Mouse (Mus musculus): Measurements from ENCODE around the gene Ddah1.

Gene Ddah1

DNA sequence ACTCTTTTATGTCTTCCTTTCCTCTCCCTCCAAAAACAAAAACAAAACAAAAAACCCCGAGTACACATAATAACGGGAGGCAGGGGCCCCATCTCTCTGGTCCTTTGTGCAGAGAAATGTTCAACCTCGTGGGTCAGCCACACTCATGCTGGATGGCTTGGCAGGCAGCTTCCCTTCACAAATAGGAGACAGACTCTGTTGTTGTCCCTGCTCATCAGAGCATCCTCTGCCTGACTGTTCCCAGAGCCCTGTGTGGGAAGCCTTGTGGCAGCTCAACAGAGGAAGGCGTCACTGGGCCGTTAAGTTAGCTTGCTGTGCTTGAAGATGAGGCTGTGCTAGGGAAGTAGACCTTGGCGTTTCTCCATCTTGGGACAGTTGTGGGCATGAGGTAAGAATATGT is 58.8 kb downstream of the Ddah1 start:
- peak; percentile 21 for DNase-seq (ENCODE audit: low read depth, low spot score)

- no peak for DNase-seq (ENCODE audit: low read depth, low spot score)
These were observed 62.0 kb downstream of the Ddah1 start for GRCm38 (mm10) chr3:145820439-145820838.

DNA sequence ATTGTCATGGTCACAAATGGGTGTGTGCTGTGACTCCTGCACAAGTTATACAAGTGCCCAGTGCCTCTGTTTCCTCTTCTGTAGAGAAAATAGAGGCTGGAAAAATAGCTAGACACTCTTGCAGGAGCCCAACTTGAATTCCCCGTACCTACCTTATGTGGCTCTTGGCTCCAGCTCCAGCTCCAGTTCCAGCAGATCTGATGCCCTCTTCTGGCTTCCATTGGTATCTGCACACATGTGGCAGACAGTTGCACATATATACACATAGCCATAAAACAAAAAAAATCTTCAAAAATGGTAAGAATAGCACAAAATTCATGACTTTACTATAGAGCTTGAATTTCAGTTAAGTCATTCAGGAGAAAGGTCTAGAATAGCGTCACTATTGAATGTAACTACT is 62.5 kb downstream of the Ddah1 start:
- peak; percentile 70 for DNase-seq (ENCODE audit: low read depth, low spot score)

DNA sequence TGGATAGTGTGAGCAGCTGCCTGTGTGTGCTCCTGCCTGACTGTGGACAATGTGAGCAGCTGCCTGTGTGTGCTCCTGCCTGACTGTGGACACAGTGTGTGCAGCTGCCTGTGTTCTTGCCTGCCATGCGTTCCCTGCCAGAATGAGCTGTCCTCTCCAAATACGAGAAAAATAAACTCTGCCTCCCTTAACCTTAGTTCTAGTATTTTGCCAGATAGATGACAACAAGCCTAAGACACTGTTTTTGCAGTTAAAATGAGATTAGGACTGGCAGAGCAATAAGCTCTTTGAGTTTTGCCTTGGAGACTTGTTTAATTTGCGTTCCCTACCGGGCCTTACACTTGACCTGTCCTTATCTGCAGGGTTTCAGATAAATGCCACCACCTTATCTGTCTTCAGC is 63.7 kb downstream of the Ddah1 start:
- DNase-seq (ENCODE audit: low read depth, low spot score) = no peak

DNA sequence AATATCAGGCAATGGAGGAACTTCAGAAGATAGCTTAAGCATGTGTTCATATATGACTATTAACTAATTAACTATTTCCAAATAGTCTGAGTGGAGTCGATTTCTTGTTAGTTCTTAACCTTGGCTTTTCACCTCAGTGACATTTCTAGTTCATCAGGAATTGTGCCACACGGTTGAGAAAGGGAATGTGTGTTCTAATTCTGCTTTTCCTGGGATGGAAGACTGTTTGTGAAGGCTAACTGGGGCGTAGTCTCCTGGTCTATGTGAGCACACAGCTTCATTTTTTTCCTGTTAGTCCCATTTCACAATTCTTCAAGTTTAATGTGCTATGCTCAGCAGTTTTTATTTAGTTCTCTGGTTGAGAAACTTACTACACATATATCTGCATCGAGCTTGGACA is 65.2 kb downstream of the Ddah1 start:
- DNase-seq (ENCODE audit: low read depth, low spot score) = no peak

DNA sequence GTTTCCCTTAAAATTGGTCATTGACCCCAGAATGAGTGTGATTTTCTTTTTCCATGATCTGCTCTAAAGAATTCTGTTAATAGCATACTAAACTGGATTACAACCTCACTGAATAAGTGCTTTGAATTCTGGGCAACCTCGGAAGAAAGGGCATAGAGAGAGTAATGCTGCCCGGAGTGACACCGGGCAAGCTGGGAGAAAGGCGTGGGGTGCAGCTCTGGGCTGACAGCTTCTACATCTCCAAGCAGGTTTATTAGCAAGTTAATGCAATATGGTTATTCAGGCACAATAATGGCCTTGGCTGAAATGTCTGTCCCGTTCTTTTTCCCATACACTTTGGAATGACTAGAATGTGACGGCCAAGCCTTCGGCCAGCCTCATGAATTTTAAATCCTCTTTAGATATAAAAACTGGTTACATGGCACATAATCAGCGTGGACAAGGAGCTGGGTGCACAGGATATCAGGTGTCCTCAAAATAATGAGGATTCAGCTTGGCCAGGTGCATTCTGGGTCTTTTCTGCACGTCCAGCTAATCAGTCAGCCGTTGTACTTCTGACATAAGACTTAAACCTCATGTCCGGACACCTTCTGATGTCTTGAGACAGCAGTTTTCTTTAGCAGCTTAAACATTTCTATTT is 67.1 kb downstream of the Ddah1 start:
- no peak for DNase-seq (ENCODE audit: low read depth, low spot score)

DNA sequence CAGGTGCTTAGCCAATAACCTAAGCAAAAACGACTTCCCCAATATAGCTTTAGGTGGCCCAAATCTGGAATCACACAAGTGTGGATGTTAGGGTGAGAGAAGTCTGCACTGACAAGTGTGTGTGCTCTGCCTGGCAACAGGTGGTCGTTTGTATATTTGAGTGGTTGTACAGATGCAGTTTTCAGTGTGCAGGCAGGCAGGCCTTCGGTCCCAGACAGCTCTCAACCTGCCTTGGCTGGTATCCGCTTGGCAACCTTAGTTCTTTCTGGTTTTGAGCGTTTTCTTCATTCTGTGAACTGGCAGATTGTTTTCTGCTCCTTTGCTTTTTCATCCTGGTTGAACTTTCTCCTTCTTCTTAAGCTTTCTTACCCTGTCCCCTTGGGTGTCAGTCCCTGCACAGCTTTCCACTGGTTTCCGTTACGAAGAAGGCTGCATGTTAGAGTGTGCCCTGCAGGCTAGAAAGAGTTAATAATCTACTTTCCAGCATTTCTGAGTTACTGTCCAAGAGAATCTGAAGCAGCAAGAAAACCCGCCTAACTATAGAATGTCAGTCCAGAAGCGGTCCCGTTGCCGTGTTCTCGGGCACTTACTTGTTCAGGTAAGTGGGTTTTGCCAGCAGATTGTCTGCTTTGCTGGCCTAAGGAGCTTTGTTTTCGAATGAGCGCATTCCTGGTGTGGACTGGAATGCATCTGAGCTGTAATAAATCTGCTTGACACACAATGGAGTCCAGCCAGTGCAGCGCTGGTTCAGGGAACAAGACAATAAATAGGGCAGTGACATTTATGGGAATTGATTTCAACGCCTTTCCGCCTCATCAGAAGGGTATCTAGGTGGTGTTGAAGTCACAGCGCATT is 68.9 kb downstream of the Ddah1 start:
- peak; percentile 18 for DNase-seq (ENCODE audit: low read depth, low spot score)

GRCm38 (mm10) chr3:145828906-145829305 is 70.4 kb downstream of the Ddah1 start:
- DNase-seq (ENCODE audit: low read depth, low spot score) = no peak

GRCm38 (mm10) chr3:145833948-145834538 is 75.6 kb downstream of the Ddah1 start:
- no peak for DNase-seq (ENCODE audit: low read depth, low spot score)

- DNase-seq (ENCODE audit: low read depth, low spot score) = no peak
These were observed 79.8 kb downstream of the Ddah1 start for GRCm38 (mm10) chr3:145838281-145838680.

GRCm38 (mm10) chr3:145841961-145842710 is 83.7 kb downstream of the Ddah1 start:
- no peak for DNase-seq (ENCODE audit: low read depth, low spot score)

DNA sequence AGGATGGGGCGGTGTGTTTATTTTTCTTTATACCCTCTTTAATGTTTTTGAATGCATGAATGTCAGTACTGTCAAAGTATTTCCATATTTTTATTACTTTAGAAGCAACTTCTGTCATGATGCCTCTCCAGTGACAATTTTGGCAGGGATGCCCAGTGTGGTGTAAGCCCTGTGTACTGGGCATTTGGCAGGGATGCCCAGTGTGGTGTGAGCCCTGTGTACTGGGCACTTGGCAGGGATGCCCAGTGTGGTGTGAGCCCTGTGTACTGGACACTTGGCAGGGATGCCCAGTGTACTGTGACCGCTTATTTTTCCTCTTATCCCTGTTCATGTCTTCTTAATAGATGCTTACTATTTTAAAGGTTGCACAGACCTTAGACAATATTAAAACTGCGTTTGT is 85.4 kb downstream of the Ddah1 start:
- DNase-seq (ENCODE audit: low read depth, low spot score) = no peak

DNA sequence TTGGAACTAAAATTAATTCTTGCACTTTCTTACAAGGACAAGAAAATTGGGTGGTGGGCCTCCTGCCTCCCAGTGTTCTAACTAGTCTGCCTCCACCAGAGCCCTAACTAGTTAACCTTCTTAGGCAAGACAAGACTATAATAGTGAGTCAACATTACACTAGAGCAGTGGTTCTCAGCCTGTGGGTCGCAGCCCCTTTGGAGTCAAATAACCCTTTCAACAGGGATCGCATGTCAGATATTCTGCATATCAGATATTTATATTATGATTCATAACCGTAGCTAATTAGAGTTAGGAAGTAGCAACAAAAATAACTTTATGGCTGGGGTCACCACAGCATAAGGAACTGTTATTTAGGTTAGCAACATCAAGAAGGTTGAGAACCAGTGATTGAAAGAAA is 86.4 kb downstream of the Ddah1 start:
- DNase-seq (ENCODE audit: low read depth, low spot score) = no peak

- DNase-seq (ENCODE audit: low read depth, low spot score) = no peak
These were observed 87.8 kb downstream of the Ddah1 start for GRCm38 (mm10) chr3:145846255-145846654.

DNA sequence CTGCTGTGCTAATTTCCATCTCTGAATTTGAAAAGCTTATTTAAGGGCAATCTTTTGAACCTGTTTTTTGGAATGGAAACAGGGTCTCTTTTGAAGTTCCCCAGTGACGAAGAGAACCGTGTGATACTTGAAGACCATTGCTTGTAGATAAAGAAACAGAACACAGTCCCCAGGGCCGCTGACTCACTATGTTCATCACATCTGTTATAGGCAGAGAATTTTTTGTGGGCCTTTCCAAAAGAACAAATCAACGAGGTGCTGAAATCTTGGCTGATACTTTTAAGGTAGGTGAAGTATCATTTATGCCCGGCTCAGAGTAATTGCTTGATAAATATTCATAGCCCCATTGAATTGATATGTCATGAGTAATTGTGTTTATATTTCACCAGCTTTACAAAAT is 93.6 kb downstream of the Ddah1 start:
- DNase-seq (ENCODE audit: low read depth, low spot score) = no peak

- no peak for DNase-seq (ENCODE audit: low read depth, low spot score)
These were observed 94.3 kb downstream of the Ddah1 start for GRCm38 (mm10) chr3:145852800-145853199.

DNA sequence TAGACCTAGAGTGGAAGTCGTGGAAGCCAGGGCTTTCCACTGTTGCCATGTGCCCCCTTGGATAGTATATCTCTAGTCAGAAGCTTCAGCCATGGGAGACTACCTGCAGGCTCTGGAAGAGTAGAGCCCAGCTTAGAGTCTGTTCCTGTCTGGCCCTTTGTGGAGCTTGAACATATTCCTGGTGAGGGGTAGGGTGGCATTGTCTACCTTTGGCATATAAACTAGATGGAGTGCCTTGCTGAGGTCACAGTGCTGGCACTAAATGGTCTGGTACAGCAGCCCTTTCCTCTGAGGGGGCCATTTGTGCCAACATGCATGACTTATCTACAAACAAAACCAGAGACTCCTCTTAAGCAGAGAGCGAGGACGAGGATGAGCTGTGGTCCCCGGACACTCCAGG is 95.2 kb downstream of the Ddah1 start:
- no peak for DNase-seq (ENCODE audit: low read depth, low spot score)

GRCm38 (mm10) chr3:145854427-145854826 is 96.0 kb downstream of the Ddah1 start:
- no peak for DNase-seq (ENCODE audit: low read depth, low spot score)

GRCm38 (mm10) chr3:145855299-145855698 is 96.8 kb downstream of the Ddah1 start:
- DNase-seq (ENCODE audit: low read depth, low spot score) = no peak

DNA sequence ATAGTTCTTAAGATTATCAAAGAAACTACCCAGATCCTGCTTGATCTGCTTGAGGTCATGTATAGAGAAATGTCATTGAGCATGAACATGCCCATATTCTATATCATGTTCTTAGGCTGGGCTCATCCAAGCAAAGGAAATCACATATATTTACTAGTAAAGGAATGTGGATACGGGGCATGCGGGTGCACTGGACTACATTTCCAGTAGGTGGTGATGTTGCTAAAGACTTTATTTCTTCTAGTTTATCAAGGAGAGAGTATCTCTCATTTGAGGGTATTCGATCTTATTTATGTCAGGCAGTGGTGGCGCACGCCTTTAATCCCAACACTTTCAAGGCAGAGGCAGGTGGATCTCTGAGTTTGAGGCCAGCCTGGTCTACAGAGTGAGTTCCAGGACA is 99.9 kb downstream of the Ddah1 start:
- DNase-seq (ENCODE audit: low read depth, low spot score) = peak; percentile 29

DNA sequence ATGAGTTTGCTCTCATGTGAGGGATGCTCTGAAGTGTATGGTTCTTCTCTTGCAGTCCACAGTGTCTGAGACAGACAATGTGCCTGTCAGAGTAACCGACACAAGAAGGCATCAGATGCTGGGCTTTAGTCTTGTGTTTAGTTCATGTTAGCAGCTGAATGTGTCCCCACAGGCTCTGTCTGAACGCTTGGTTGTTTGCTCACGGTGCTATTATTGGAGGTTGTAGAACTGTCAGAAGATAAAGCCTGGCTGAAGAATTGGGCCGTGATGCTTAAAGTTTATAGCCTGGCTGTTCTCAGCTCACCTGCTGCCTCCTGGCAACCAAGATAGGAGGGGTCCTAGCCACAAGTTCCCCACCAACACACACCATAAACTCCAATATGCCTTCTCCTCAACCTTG is 104.0 kb downstream of the Ddah1 start:
- no peak for DNase-seq (ENCODE audit: low read depth, low spot score)

DNA sequence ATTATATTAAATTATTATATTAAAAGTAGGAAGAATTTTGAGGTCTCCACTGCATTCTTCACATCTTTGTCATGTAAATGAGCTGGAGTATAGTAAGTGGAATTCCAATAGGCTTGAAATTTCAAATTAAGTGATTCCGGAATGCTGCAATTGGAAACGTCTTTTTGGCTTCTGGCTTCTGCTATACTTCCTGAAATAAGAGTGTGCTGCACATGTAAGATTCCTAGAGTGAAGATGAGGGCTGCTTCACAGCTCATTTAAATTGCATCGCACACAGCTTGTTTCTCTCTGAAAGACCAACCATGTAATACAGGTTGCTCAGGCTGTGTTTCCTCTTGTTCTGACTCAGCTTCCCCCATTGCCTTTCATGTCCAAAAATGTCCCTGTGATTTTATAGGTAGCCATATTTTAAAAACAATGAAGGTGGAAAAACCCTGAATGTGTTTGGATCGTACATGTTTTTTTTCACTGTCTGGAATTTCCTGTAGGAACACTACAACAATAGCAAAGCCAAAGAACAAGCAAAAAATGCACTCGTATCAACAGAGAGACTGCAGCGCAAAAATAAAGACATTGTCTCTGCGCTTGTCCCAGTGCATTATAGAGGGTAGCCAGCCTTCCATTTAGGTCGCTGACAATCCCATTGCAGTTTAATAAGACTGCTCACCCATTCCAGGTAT is 105.7 kb downstream of the Ddah1 start:
- no peak for DNase-seq (ENCODE audit: low read depth, low spot score)

Data from ZHBTc4 (cell line).